Mouse (Mus musculus): ENCODE measurements at regions not wholly inside any gene's neighbourhood (a gene's known extent, or its start where the extent isn't known, plus 50 kb on each side); places are given as distances from the start of the nearest gene placed in this dataset.

DNA sequence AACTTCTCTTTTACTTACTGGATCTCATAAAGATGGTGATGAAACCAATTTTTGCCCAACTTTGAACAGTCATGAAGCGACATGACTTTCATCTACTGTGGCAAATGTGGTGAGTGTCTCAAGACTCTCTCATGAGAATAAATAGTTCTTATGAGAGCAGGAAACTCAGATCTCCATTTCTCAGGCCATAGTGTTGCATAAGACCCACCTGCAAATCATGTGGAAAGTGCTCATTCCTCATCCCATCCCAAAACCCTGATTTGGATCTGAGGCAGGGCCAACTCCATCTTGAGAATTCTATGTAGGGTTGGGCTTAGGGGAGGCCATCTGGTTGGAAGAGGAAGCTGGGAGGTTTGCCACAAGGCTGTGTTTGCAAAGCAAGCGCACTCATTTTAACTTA lies 92.5 kb upstream of the Galnt5 start:
- no peak for TF ChIP-seq MAFK (IDR thresholded peaks at IDR 0.05; ENCODE audit: borderline replicate concordance, low read depth, low read length)
- no peak for TF ChIP-seq EP300 (IDR thresholded peaks at IDR 0.05; ENCODE audit: low read depth in 1 of 2, low read length in 2 of 2)
- TF ChIP-seq TBP (IDR thresholded peaks at IDR 0.05; ENCODE audit: low read depth, low read length), result no peak
- TF ChIP-seq E2F4 (IDR thresholded peaks at IDR 0.05; ENCODE audit: borderline replicate concordance, low read depth, low read length), result no peak
- TF ChIP-seq POLR2AphosphoS2 (IDR thresholded peaks at IDR 0.05; ENCODE audit: low read length), result no peak
- TF ChIP-seq ELF1 (IDR thresholded peaks at IDR 0.05; ENCODE audit: low read depth, low read length), result no peak

All from MEL (cell line).